Mouse (Mus musculus) heart, adult 2 months (tissue): ENCODE measurements around the gene Gm20388.

Experiments used
- CTCF ChIP-seq: fragments of 200-600 bp; IDR thresholded peaks from 2 replicates; pipeline ENCODE4 v1.8.1; 2022; ENCODE audit warnings: antibody characterized with exemption, mild to moderate bottlenecking, moderate library complexity
- POLR2A ChIP-seq: fragments of 200-500 bp; IDR thresholded peaks from 2 replicates; pipeline ENCODE4 v1.6.1; 2011; ENCODE audit warnings: mild to moderate bottlenecking, low read depth, low read length, control low read depth; ENCODE audit not compliant: insufficient read depth

DNA sequence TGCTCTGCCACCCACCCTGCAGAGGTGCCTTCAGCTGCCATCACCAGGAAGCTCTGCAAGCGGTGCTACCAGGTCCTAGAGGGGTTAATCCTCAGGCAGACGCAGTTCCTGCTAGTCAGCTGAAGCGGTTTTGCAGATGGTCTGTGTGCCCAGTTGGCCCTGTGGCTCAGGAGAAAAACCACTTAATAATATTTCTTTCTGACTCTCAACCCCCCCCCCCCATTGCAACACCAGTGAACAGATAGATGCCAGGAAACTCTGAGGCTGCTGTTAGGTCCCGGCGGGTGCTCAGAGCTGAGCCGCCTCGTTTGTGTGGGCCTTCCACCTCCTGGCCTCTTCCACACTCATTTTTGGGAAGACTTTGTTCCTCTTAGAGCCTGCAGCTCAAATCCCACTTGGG, 2124.9 kb downstream of the Gm20388 start:
- TF ChIP-seq POLR2A (no peak), CTCF (no peak)
